Mouse (Mus musculus): ENCODE data around the gene Ntn4.

The Ntn4 gene

GRCm38 (mm10) chr10:93641821-93642746 is 1.6 kb downstream of the Ntn4 start:
- DNase-seq (ENCODE audit: low spot score) = peak; percentile 36

GRCm38 (mm10) chr10:93642897-93643296 is 2.4 kb downstream of the Ntn4 start:
- DNase-seq (ENCODE audit: low spot score) = no peak

- no peak for DNase-seq (ENCODE audit: low spot score)
Measured at GRCm38 (mm10) chr10:93644451-93644941, 4.0 kb downstream of the Ntn4 start.

GRCm38 (mm10) chr10:93647655-93648561 is 7.4 kb downstream of the Ntn4 start:
- peak; percentile 16 for DNase-seq (ENCODE audit: low spot score)

GRCm38 (mm10) chr10:93648598-93649102 is 8.2 kb downstream of the Ntn4 start:
- no peak for DNase-seq (ENCODE audit: low spot score)

- no peak for DNase-seq (ENCODE audit: low spot score)
Measured at GRCm38 (mm10) chr10:93649127-93649526, 8.6 kb downstream of the Ntn4 start.

GRCm38 (mm10) chr10:93649600-93649999 is 9.1 kb downstream of the Ntn4 start:
- no peak for DNase-seq (ENCODE audit: low spot score)

GRCm38 (mm10) chr10:93653322-93653721 is 12.8 kb downstream of the Ntn4 start:
- no peak for DNase-seq (ENCODE audit: low spot score)

- no peak for DNase-seq (ENCODE audit: low spot score)
Measured at GRCm38 (mm10) chr10:93655428-93655827, 14.9 kb downstream of the Ntn4 start.

GRCm38 (mm10) chr10:93659792-93660191 is 19.3 kb downstream of the Ntn4 start:
- DNase-seq (ENCODE audit: low spot score) = no peak

GRCm38 (mm10) chr10:93661348-93661991 is 21.0 kb downstream of the Ntn4 start:
- no peak for DNase-seq (ENCODE audit: low spot score)

GRCm38 (mm10) chr10:93662018-93662417 is 21.5 kb downstream of the Ntn4 start:
- DNase-seq (ENCODE audit: low spot score) = no peak

GRCm38 (mm10) chr10:93666222-93666621 is 25.7 kb downstream of the Ntn4 start:
- no peak for DNase-seq (ENCODE audit: low spot score)

GRCm38 (mm10) chr10:93666996-93667395 is 26.5 kb downstream of the Ntn4 start:
- DNase-seq (ENCODE audit: low spot score) = no peak

GRCm38 (mm10) chr10:93672646-93673479 is 32.4 kb downstream of the Ntn4 start:
- no peak for DNase-seq (ENCODE audit: low spot score)

GRCm38 (mm10) chr10:93679191-93680007 is 38.9 kb downstream of the Ntn4 start:
- no peak for DNase-seq (ENCODE audit: low spot score)

- no peak for DNase-seq (ENCODE audit: low spot score)
Measured at GRCm38 (mm10) chr10:93680680-93681377, 40.3 kb downstream of the Ntn4 start.

- no peak for DNase-seq (ENCODE audit: low spot score)
Measured at GRCm38 (mm10) chr10:93682185-93682747, 41.8 kb downstream of the Ntn4 start.

- no peak for DNase-seq (ENCODE audit: low spot score)
Measured at GRCm38 (mm10) chr10:93683185-93683584, 42.7 kb downstream of the Ntn4 start.

Data from embryo, embryonic 10 days (tissue).